Mouse (Mus musculus) heart, embryonic 14.5 days (tissue): ENCODE measurements around the gene Slamf8. TPM values are rescaled to one million over a fixed set of nuclear protein-coding genes. Genes with fewer than 3 reads are reported as not detected.
A peak's percentile ranks its signal among the peaks of the same experiment; 100 is the strongest.

Experiments used
- ATAC-seq: fragments of 200-750 bp; cut with Nextera tagmentation; 2 replicates; pipeline ENCODE4 v1.8.0; 2017; ENCODE audit warnings: low read depth, moderate TSS enrichment; ENCODE audit not compliant: insufficient number of reproducible peaks, insufficient read depth, low FRiP score
- H3K27ac ChIP-seq, 2 experiments: fragments of 200-500 bp in 1 of 2; fragments of 300-500 bp in 1 of 2; sonication (generic) in 1 of 2; replicated peaks in 1 of 2; 2 replicates each; pipeline ENCODE4 v1.5.1; 2012 to 2014; ENCODE audit warnings: low read depth in 2 of 2, low read length in 2 of 2, control low read depth in 1 of 2, mild to moderate bottlenecking in 1 of 2, mixed read lengths in 1 of 2; ENCODE audit not compliant: control insufficient read depth in 1 of 2, insufficient read depth in 1 of 2
- H3K27me3 ChIP-seq: fragments of 300-500 bp; sonication (generic); 2 replicates; pipeline ENCODE4 v1.6.1; 2014; ENCODE audit warnings: mild to moderate bottlenecking, low read length, control low read depth; ENCODE audit not compliant: control insufficient read depth, insufficient read depth
- H3K36me3 ChIP-seq: fragments of 300-500 bp; sonication (generic); 2 replicates; pipeline ENCODE4 v1.6.1; 2014; ENCODE audit warnings: mild to moderate bottlenecking, control low read depth, low read length, mixed read lengths; ENCODE audit not compliant: control insufficient read depth, insufficient read depth
- H3K4me1 ChIP-seq, 2 experiments: fragments of 200-500 bp in 1 of 2; fragments of 300-500 bp in 1 of 2; sonication (generic) in 1 of 2; 2 replicates each; pipeline ENCODE4 v1.6.1; 2012 to 2014; ENCODE audit warnings: low read length in 2 of 2, control low read depth in 1 of 2, mixed read lengths in 1 of 2; ENCODE audit not compliant: control insufficient read depth in 2 of 2, insufficient read depth in 2 of 2
- H3K4me2 ChIP-seq: fragments of 300-500 bp; sonication (generic); 2 replicates; pipeline ENCODE4 v1.6.1; 2014; ENCODE audit warnings: mild to moderate bottlenecking, low read length
- H3K4me3 ChIP-seq, 2 experiments: fragments of 200-500 bp in 1 of 2; fragments of 300-500 bp in 1 of 2; sonication (generic) in 1 of 2; 2 replicates each; pipeline ENCODE4 v1.5.1; 2012 to 2014; ENCODE audit warnings: low read length in 2 of 2, mild to moderate bottlenecking in 2 of 2, control low read depth in 1 of 2, low read depth in 1 of 2, moderate library complexity in 1 of 2; ENCODE audit not compliant: control insufficient read depth in 1 of 2, insufficient read depth in 1 of 2
- H3K9ac ChIP-seq: fragments of 300-500 bp; sonication (generic); 2 replicates; pipeline ENCODE4 v1.6.1; 2014; ENCODE audit warnings: mild to moderate bottlenecking, low read length
- H3K9me3 ChIP-seq: fragments of 300-500 bp; sonication (generic); 2 replicates; pipeline ENCODE4 v1.6.1; 2016; ENCODE audit warnings: low read length, control low read depth; ENCODE audit not compliant: control insufficient read depth
- WGBS: fragments of 180-500 bp; shearing (Covaris S2); extraction: QIAGEN DNeasy Blood & Tissue Kit; methylation state at CpG from one replicate; pipeline ENCODE4 v1.1.7; 2014; 5-methylcytosine and 5-hydroxymethylcytosine counted together
- polyA plus RNA-seq: library from polyadenylated mRNA; unstranded; fragments of >200 nt; fragmentation: Nextera tagmentation; extraction: Ambion mirVana; gene quantifications from 2 replicates; pipeline ENCODE4 v1.2.1, GENCODE M21; 2014

Slamf8 gene
- polyA plus RNA-seq, 1 experiment from 2014 or later: 0.12 TPM

- Histone ChIP-seq H3K4me1 (peaks cover 19 to 22% of the 10 kb centered on the region in 2 experiments), H3K27ac (no peak overlapping the region), H3K36me3 (no peaks in the 10 kb centered on the region), H3K4me2 (peak overlapping the region; percentile 68), H3K4me3 (peak overlapping the region; percentile 36 to 41; a peak in 3 of 4 replicates), H3K27me3 (peaks cover 4% of the 10 kb centered on the region; the same call in 1 of the 2 replicates), H3K9me3 (no peaks in the 10 kb centered on the region), H3K9ac (peak overlapping the region; percentile 44; the same call in 1 of the 2 replicates)
- WGBS: 24% methylated on average over 7 of the region's 7 CpGs
- ATAC-seq: no peak
Measured at GRCm38 (mm10) chr1:172551009-172551408, 39.4 kb downstream of the Slamf8 start.

GRCm38 (mm10) chr1:172550551-172550951 is 39.8 kb downstream of the Slamf8 start:
- Histone ChIP-seq H3K4me1 (peaks cover 19 to 22% of the 10 kb centered on the region in 2 experiments), H3K9ac (peak overlapping the region; percentile 44), H3K36me3 (no peaks in the 10 kb centered on the region), H3K9me3 (no peaks in the 10 kb centered on the region), H3K27ac (no peak overlapping the region), H3K27me3 (peaks cover 4% of the 10 kb centered on the region; the same call in 1 of the 2 replicates), H3K4me3 (peak overlapping the region; percentile 36 to 41), H3K4me2 (peak overlapping the region; percentile 68)
- WGBS: 0% methylated on average over 8 of the region's 8 CpGs
- peak; percentile 73 for ATAC-seq

- Histone ChIP-seq H3K4me1 (peaks cover 19 to 22% of the 10 kb centered on the region in 2 experiments), H3K27ac (no peak overlapping the region), H3K4me3 (peak overlapping the region; percentile 36 to 41), H3K4me2 (peak overlapping the region; percentile 68), H3K36me3 (no peaks in the 10 kb centered on the region), H3K27me3 (peaks cover 4% of the 10 kb centered on the region; the same call in 1 of the 2 replicates), H3K9me3 (no peaks in the 10 kb centered on the region), H3K9ac (peak overlapping the region; percentile 44; the same call in 1 of the 2 replicates)
- 8% methylated on average over 8 of the region's 8 CpGs for WGBS
- no peak for ATAC-seq
Measured at GRCm38 (mm10) chr1:172549717-172550116, 40.7 kb downstream of the Slamf8 start.

GRCm38 (mm10) chr1:172549314-172549713 is 41.1 kb downstream of the Slamf8 start:
- Histone ChIP-seq H3K36me3 (no peaks in the 10 kb centered on the region), H3K9ac (0 out of 2 replicates have a peak overlapping the region, but pooled peaks have one; percentile 44), H3K27ac (no peak overlapping the region), H3K27me3 (peaks cover 4% of the 10 kb centered on the region; the same call in 1 of the 2 replicates), H3K4me3 (no peak overlapping the region), H3K4me1 (peaks cover 19 to 22% of the 10 kb centered on the region in 2 experiments), H3K4me2 (peak overlapping the region; percentile 68; the same call in 1 of the 2 replicates), H3K9me3 (no peaks in the 10 kb centered on the region)
- ATAC-seq: no peak
- WGBS: 19% methylated on average over 2 of the region's 2 CpGs

GRCm38 (mm10) chr1:172548501-172548900 is 41.9 kb downstream of the Slamf8 start:
- no peak for ATAC-seq
- 51% methylated on average over 7 of the region's 7 CpGs for WGBS

GRCm38 (mm10) chr1:172546062-172546461 is 44.3 kb downstream of the Slamf8 start:
- no peak overlapping the region for H3K27ac ChIP-seq
- H3K36me3 ChIP-seq: no peaks in the 10 kb centered on the region
- H3K27me3 ChIP-seq: peaks cover 7% of the 10 kb centered on the region
- H3K9me3 ChIP-seq: no peaks in the 10 kb centered on the region
- no peak overlapping the region for H3K9ac ChIP-seq
- WGBS: 47% methylated on average over 4 of the region's 4 CpGs
- peaks cover 7 to 16% of the 10 kb centered on the region in 2 experiments for H3K4me1 ChIP-seq
- H3K4me3 ChIP-seq: no peak overlapping the region
- no peak for ATAC-seq
- H3K4me2 ChIP-seq: no peak overlapping the region

More at GRCm38 (mm10) chr1:172548501-172548900, 41.9 kb downstream of the Slamf8 start:
- Histone ChIP-seq H3K9me3 (no peaks in the 10 kb centered on the region), H3K36me3 (no peaks in the 10 kb centered on the region), H3K4me2 (no peak overlapping the region), H3K27ac (no peak overlapping the region), H3K4me1 (peaks cover 19 to 22% of the 10 kb centered on the region in 2 experiments), H3K4me3 (no peak overlapping the region), H3K9ac (no peak overlapping the region), H3K27me3 (peaks cover 4% of the 10 kb centered on the region; the same call in 1 of the 2 replicates)

- 50% methylated on average over 11 of the region's 11 CpGs for WGBS
- Histone ChIP-seq H3K4me3 (no peak overlapping the region), H3K4me1 (no peaks in the 10 kb centered on the region), H3K9ac (no peak overlapping the region), H3K27ac (no peak overlapping the region), H3K36me3 (no peaks in the 10 kb centered on the region), H3K4me2 (no peak overlapping the region), H3K27me3 (peaks cover 10% of the 10 kb centered on the region), H3K9me3 (no peaks in the 10 kb centered on the region)
- no peak for ATAC-seq
Measured at GRCm38 (mm10) chr1:172540283-172540820, 50.0 kb downstream of the Slamf8 start.
